Mouse (Mus musculus) spleen, postnatal 10 days (tissue): ENCODE data around the gene Htatip2.

Experiments used
- DNase-seq, 2 experiments: peaks; one replicate each; pipeline ENCODE4 v3.0.0; 2021 to 2022; ENCODE audit warnings: low spot score in 2 of 2

Htatip2 gene

DNA sequence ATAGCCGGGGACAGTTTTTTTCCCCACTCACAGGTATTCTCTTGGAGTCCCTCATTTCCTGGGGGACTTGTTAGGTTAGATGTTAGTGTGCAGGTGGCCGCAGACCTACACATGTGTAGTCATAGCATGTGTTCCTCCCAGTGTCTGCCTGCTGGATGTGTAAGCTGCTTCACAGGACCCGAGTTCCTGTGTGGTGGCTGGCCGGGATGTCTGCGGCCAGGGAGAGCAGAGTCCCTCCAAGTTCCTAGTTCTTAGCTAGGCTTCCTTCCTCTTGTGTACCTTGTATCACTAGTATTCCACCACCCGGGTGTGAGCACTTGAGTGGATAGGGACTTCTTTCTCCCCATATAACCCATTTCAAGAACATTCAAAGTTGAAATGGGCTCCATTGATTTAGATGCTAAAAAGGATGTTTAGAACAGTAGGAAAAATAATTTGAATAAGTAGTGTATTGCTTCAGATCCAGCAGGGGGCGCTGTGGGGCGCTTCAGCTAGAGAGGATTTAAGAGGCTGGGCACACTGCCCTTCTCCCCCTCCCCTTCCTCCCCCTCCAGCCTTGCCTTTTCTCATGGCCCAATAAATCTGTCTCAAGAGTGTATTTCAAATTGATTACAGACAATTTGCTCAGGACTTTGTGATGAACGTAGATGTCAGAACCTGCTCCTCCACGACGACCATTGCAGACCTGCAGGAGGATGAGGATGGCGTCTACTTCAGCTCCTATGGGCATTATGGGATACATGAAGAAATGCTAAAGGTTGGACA, 27.9 kb downstream of the Htatip2 start:
- peak in 1 of 2 experiments; percentile 77 for DNase-seq

DNA sequence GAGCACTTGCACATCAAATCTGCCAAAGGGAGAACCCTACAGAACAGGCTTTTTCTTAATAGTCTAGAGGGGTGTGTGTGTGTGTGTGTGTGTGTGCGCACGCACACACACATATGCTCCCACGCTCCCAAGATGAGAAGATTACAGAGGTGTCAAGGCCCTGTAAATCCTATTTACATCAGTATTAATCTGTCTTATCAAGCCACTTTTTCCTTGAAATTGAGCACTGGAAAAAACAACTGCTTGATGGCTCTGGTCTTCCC, 28.4 kb downstream of the Htatip2 start:
- no peak for DNase-seq

DNA sequence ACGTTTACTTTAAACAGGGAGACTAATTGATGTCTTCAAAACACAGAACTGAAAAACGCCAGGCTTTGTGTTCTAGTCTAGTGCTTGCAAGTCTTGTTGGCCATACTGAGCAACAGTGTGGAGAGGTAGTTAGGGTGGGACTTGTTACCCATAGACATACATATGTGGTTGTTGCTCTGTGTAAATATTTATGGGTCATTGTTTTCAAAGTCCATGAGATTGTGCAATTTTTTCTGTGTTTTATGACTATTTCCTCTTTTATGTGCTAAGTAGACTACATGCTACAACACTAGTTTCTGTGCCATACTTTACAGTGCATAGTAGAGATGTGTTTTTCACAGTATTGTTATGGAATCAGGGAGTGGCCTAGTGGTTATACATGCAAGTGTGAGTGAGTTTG, 35.4 kb downstream of the Htatip2 start:
- DNase-seq = no peak

DNA sequence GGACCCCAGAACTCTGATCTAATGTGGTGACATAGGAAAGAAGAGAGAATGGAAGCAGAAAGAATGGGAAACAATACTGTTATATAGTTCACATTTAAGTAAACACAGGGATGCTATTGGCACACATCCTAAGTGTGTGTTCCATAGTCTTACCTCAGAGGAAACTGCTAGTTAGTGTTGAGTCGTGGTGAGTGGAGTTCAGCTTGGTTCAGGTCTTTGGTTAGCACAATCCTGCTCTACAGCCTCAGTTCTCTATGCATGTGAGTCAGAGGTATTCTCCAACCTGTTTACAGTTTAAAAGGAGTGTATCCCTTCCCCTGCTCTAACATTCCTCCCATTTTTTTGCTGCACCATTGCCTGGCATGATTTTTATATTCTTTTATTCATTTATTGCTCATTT, 38.3 kb downstream of the Htatip2 start:
- DNase-seq = no peak

DNA sequence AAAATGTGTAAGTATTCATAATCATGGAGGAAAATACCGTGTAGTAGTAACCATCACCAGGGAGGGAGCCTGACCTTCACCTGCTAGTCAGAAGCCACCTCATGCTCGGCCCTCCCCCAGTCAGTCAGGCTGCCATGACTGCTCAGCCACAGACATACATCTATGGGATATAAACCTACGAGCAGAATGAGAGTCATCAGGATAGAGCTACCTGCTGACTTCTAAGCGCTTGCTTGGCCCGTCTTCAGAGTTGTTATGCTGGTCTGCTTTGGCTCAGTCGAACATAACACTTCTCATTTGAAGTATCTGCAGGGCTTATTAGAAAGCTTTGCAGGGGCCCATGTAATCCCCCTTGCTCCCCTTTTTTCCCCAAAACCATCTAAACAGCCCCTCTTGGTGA, 44.6 kb downstream of the Htatip2 start:
- no peak for DNase-seq

DNA sequence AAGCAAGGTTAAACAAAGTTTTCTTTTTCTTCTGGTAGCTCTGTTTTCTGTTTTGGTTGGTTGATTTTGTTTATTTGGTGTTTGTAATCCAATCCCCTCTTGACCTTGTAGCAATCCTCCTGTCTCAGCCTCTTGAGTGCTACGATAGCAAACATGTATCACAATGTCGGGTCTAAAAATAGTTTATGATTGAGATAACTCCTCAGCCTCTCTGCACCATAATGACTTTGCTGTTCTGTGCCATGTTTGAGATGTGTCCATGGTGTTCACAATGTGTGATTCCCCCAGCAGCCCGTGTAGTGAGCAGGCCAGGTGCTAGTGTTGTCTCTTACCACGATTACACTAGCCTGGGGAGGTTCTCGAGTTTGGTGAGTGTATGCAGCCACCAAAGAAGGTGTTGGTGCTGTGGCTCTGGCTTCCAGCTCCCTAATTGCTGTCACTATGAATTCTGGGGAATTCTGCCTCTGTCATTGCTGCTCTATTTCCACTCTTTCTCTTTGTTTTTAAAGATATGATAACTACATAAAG, 45.8 kb downstream of the Htatip2 start:
- no peak for DNase-seq

DNA sequence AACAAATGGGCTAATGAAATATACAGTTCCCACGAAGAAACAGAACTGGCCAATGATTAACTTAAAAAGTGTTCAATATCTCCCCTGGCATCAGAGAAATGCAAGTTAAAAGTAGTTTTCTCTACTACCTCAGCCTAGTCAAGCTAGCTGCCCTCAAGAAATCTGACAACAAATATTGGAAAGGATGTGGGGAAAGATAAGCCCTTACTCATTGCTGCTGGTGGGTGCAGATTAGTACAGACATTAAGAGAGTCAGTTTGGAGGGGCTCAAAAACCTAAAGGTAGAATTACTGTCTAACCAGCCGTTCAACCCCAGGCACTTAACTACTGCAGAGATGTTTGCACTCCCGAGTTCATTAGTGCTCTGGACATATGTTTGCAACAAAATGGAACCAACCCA, 46.7 kb downstream of the Htatip2 start:
- DNase-seq = no peak

DNA sequence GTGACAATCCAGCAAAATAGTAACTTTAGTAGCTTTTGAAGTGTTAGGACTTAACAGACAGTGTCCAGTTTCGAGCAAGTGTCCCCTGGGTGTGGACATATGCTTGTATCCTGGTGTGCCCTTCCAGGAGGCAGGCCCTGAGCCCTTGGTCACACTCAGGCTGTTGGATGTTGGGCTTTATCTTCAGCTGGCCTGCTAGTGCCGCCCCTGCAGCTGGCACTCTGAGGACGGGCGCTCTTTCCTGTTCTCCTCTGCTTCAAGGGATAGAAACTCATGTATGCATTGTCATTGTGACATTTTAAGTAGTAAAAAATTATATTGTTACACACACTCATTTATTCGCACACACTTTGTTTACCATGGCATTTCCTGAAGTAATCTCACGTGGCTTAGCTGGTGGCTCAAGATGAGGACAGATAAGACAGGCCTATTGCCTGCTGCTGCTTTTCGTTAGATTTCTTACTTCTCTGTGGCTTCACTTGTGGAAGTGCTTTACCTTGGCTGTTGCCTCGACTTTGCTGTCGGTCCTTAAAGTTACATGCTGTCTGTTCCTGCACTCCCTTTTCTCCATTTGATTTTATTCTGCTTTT, 48.3 kb downstream of the Htatip2 start:
- DNase-seq = no peak

DNA sequence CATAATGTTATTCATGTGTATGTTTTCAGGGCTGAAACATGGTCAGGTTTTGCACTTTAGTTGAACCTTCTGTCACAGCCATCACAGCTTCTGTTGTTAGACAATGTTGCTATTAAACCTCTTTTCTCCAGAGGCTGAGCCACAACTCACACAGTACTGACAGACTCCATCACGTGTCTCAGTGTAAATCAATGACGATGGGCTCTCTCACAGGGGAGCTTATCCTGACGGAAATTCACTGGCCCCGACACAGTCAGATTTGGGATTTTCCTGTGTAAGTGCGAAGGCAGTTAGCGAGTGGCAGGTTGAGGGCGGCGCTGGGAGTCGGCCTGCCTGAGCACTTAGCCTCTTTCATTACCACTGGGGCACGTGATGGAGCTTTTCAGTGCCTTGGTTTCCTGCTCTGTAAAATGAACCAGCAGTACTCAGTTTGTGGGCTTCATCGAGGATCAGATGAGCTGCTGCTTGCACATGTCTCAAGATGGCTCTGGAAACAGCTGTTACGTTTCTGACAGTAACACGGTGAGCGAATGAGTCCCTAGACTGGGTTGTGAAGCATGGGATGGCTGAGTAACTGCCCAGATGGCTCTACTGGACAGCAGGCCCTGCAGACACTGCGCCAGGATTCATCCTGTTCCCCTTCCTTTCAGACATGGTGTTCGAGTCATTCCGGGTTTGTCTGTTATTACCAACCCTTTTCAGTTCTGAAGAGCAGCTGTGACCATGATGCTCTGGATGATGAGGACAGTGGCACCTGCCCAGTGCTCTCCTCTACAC, 49.1 kb downstream of the Htatip2 start:
- DNase-seq = no peak

DNA sequence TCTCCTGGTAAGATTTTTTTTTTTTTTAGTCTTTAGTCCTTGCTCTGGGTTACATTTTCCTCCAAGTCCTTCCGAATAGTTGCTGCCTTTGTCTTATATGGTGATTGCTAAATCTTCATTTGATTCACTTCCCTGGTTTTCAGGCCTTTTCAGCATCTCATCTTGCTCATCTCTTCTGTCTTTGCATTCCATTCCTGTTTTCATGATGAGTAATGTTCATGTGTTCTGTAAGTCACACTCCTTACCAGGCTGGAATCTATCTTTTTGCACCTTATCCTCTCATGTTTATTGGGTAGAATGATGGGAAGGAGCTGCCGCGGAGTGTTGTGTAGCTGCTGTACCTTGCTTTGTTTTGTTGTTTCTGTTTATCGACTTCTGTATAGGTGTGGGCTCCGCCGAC, 50.2 kb downstream of the Htatip2 start:
- no peak for DNase-seq

DNA sequence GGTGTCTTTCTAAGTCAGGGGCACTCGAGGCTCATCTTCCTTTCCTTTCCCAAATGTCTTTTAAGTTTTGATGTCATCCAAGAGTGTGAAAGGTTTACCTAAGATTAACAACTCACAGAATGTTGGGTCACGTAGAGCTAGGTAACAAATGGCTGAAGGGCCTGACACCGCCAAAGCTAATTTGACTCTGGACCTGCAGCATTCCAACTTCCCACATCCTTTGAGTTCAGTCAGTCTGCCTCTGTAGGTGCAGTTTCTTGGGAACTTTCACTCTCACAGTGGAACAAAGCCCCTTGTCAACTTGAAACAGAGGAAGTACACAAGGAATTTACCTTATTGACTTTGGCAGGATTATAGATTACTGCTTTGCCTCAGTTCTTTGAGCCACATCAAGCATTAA, 50.6 kb downstream of the Htatip2 start:
- no peak for DNase-seq

DNA sequence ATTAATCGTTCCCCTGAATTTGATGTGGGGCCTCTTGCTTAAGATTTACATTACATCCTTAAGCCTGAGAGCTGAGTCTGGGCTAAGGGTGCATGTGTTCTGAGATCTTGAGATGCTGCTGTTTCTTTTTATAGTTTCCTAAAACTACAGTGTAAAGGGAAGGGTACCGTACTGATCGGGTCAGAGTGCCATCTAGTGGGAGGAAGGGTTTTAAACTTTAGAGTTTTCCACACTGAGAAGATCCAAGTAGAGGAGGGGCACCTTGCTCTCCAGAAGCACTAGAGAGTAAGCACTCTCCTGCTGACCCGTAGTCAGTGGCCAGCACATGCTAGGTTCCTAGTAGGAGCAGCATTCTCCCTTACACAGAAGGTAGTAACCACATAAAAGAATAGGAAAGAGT, 52.4 kb downstream of the Htatip2 start:
- no peak for DNase-seq

DNA sequence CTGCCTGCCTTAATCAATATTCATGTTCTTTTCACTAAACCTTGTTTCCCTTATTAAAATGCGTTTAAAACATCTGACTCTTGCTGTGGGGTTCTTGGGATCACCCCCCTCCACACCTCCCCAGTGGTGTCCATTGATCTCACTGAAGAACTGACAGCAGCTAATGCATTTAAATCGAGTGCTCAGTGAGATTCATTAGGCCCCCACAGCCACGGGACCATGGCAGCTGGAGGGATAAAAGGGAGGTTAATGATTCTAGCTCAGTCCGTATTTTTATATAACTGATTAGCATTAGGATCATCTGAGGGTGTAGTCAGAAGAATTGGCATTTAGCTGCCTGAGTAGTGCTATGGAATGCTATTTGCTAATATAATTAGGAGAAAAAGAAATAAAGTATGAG, 60.5 kb downstream of the Htatip2 start:
- DNase-seq = no peak

DNA sequence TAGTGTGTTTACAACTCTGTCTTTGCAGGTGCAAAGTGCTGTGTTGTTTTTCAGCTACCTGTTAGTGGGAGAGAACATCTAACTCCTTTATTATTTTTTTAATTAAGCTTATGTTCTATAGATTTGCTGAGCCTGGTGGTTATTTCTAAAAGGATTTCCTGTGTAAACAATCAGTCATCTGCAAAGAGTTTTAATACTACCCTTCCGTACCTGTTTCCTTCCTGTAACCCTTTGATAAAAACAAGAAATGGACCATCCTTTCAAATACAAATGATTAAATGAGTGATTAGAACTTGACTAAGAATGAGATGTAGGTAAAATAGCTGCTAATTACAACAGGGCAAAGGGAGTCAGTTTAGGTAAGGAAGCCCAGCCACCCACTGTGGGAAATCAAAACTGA, 62.5 kb downstream of the Htatip2 start:
- no peak for DNase-seq

DNA sequence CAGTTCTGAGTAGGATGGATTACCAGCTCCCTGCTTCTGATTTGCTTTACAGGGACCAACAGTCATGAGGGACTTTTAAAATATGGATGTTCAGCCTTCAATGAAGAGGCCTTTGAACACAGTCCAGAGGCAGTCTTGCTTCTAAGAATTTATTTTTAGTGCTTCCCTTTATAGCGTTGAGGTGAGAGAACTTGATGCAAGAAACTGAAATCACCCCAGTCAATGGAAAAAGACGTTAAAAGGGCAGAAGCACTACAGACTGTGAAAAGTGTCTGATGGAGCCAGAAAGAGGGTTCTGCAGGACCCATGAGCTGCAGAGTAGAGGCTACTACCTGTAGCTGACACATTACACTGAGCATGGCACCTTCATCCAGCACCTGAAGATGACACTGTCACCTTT, 63.1 kb downstream of the Htatip2 start:
- DNase-seq = no peak
